Mouse (Mus musculus): ENCODE measurements at regions not wholly inside any gene's neighbourhood (a gene's known extent, or its start where the extent isn't known, plus 50 kb on each side); places are given as distances from the start of the nearest gene placed in this dataset.
"Not testable (repeated sequence)": the region's sequence is repeated elsewhere in the genome, so short reads cannot be mapped to it uniquely, and the experiment has no call there.

- no peak for DNase-seq (ENCODE audit: low spot score)
These were observed 96.6 kb upstream of the Selenop start for GRCm38 (mm10) chr15:3171774-3172173.

GRCm38 (mm10) chr15:3174072-3174471 is 94.3 kb upstream of the Selenop start:
- no peak for DNase-seq (ENCODE audit: low spot score)

DNA sequence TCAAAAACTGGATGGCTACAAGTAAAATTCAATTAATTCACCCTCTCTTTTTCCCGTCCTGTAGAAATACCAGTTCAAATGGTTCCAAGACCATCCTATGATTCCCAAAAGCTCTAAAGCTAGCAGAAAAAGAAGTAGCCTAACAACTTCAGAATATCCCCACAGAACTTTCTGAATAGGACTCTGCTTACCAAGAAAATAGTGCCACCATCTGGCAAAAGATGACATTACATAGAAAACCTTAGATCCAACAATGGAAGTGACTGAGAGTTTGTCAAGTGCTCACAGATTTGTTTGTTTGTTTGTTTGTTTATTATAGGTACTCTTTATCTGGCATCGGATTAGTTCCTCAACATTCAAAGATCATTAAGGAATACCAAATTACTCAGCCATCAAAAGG is 93.5 kb upstream of the Selenop start:
- peak; percentile 75 for DNase-seq (ENCODE audit: low spot score)

DNA sequence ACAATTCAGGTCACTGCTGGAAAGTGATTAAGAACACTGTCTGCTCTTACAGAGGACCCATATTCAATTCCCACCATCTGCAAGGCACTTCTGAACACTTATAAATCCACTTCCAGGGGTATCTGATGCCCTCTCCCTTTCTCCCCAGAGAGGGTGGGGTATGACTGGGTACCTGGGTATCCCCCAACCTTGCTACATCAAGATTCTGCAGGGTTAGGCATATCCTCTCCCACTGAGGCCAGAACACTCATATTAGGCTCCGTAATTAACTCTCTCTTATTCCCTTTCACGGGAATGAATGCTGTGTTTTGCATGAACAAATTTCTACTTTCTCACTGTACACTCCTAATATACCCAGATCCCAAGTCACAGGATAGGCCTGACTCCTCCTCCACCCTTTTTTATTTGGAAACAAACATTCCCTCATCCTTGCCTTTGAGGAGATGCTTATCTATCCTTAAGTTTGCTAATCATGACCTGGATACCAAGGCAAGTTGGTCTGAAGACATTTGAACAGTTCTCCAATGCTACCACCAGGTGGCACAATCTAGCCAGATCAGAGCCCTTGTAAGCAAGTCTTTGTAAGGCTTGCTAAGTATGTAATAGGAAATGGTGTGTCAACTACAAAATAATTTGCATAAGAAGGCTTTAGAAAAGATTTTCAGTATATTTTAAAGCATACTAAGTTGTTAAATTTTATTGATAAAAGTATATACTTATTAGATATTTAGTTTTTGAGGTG is 66.3 kb upstream of the Selenop start:
- peak; percentile 89 for DNase-seq (ENCODE audit: low spot score)

- DNase-seq (ENCODE audit: low spot score) = no peak
These were observed 62.8 kb upstream of the Selenop start for GRCm38 (mm10) chr15:3205522-3205921.

DNA sequence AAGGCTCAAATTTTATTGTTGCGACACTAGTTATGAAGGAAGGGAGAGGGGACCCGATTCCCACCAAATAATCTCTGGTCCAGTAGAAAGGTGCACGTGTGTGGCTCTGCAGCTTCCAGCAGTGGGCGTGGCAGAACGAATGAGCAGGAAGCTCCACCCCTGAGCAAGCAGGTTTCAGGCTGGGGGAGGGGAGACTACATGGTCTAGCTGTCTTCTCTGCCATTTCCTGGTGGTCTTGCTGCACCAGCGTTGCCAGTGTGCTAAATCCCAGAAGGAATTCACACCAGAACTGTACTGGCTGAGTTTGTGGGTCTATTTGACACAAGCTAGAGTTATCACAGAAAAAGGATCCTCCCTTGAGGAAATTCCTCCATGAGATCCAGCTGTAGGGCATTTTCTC is 62.3 kb upstream of the Selenop start:
- DNase-seq (ENCODE audit: low spot score) = not testable (repeated sequence)

- peak; percentile 87 for DNase-seq (ENCODE audit: low spot score)
These were observed 54.6 kb upstream of the Selenop start for GRCm38 (mm10) chr15:3213721-3214120.

- no peak for DNase-seq (ENCODE audit: low spot score)
These were observed 53.1 kb upstream of the Selenop start for GRCm38 (mm10) chr15:3215201-3215600.

Measured in adipocyte (in vitro differentiated cells).